Mouse (Mus musculus) heart, postnatal 0 days (tissue): ENCODE results near the gene Myo15b.

Experiments used
- CTCF ChIP-seq: IDR thresholded peaks from 2 replicates; pipeline ENCODE4 v1.5.1; 2016; ENCODE audit warnings: antibody characterized with exemption, control low read depth, low read depth
- EP300 ChIP-seq: IDR thresholded peaks from 2 replicates; pipeline ENCODE4 v1.6.1; 2016; ENCODE audit warnings: antibody characterized with exemption, low read depth

DNA sequence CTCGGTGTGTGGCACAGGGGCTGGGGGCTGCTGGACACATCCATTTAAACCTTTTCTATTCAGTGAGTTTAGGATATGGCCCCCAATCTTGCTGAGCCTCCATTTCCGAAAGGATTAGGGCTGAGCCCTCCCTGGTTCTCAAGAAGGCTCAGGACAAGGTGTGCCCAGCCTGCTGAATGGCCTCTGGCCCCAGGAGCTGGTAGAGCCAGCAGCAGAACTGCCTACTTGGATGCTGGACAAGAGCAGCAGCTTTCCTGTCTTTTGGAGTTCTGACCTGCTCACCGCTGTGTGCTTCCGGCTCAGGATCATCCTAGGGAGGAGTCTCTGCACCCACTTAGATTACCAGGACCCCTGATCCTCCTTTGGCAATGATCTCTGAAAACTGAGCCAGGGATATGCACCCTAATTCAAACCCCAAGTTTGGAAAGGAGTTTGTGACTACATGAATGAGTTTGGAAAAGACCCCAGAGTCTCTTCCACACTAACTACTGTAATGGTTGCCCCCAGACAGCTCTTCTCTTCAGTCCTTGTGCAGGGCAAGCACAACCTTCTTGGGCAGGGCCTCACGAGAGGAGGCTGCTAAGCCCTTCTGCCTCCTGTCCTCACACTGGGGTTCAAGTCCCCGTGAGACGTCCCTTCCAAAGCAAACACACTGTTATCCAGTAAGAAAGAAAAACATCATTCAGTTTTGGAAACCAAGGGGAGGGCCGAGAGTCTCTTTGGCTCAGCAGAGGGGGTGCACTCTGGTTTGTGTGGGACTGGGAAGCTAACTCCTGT is 42.5 kb downstream of the Myo15b start:
- TF ChIP-seq EP300 (no peak), CTCF (no peak)
